Mouse (Mus musculus) ovary, postnatal 14 days (tissue): Measurements from ENCODE around the gene 1190002N15Rik.

ENCODE experiments used
- DNase-seq: peaks from one replicate; pipeline ENCODE4 v3.0.0; 2022; ENCODE audit warnings: low spot score

1190002N15Rik gene

GRCm38 (mm10) chr9:94537970-94538822 is at the start of gene 1190002N15Rik:
Gene 1190002N15Rik (minus strand): TSS chr9:94538081.
- DNase-seq, result peak; percentile 88

GRCm38 (mm10) chr9:94582309-94582708 is 44.4 kb upstream of the 1190002N15Rik start:
- no peak for DNase-seq

- DNase-seq, result no peak
Measured at GRCm38 (mm10) chr9:94581661-94582060, 43.8 kb upstream of the 1190002N15Rik start.

- DNase-seq, result no peak
Measured at GRCm38 (mm10) chr9:94580071-94580737, 42.3 kb upstream of the 1190002N15Rik start.

- DNase-seq, result no peak
Measured at GRCm38 (mm10) chr9:94571802-94572201, 33.9 kb upstream of the 1190002N15Rik start.

GRCm38 (mm10) chr9:94568386-94568785 is 30.5 kb upstream of the 1190002N15Rik start:
- DNase-seq, result no peak

GRCm38 (mm10) chr9:94567722-94568314 is 29.9 kb upstream of the 1190002N15Rik start:
- no peak for DNase-seq

GRCm38 (mm10) chr9:94556776-94557514 is 19.1 kb upstream of the 1190002N15Rik start:
- DNase-seq, result no peak

- DNase-seq, result no peak
Measured at GRCm38 (mm10) chr9:94556249-94556648, 18.4 kb upstream of the 1190002N15Rik start.

GRCm38 (mm10) chr9:94550493-94551095 is 12.7 kb upstream of the 1190002N15Rik start:
- DNase-seq, result no peak

- DNase-seq, result no peak
Measured at GRCm38 (mm10) chr9:94543881-94544280, 6.0 kb upstream of the 1190002N15Rik start.

- DNase-seq, result no peak
Measured at GRCm38 (mm10) chr9:94540343-94541095, 2.6 kb upstream of the 1190002N15Rik start.

- DNase-seq, result no peak
Measured at GRCm38 (mm10) chr9:94539346-94539865, 1.5 kb upstream of the 1190002N15Rik start.

GRCm38 (mm10) chr9:94538823-94539143 is 902 bp upstream of the 1190002N15Rik start:
- DNase-seq, result no peak

- peak; percentile 61 for DNase-seq
Measured at GRCm38 (mm10) chr9:94537051-94537917, 597 bp downstream of the 1190002N15Rik start.

- DNase-seq, result no peak
Measured at GRCm38 (mm10) chr9:94536261-94536905, 1.5 kb downstream of the 1190002N15Rik start.

- no peak for DNase-seq
Measured at GRCm38 (mm10) chr9:94534795-94535194, 3.1 kb downstream of the 1190002N15Rik start.

GRCm38 (mm10) chr9:94534226-94534625 is 3.7 kb downstream of the 1190002N15Rik start:
- DNase-seq, result no peak

- no peak for DNase-seq
Measured at GRCm38 (mm10) chr9:94533641-94534040, 4.2 kb downstream of the 1190002N15Rik start.
